15 mouse cellular contexts compared by ENCODE assay signal in genomic region chr7:44662168-44662567, GRCm38 (mm10). TPM values are rescaled to one million over a fixed set of nuclear protein-coding genes. Genes with fewer than 3 reads are reported as not detected.
A peak's percentile ranks its signal among the peaks of the same experiment; 100 is the strongest.
DNase-seq lines count a peak whose midpoint lies in the region; ATAC-seq and TF ChIP-seq lines count a peak whose summit lies in the region.
"Had no signal": no experiment of that assay in that cellular context is flagged by ENCODE, and none has a peak within 500 bp of the region (broad histone marks: within the 10 kb centered on the region; RNA-seq: fewer than 3 reads in every experiment).

No protein-coding gene starts in this region.

- no peak overlapping the region for H3K4me3 ChIP-seq in ES-E14 (ENCODE audit: insufficient read depth in 1 of 2, low read depth in 1 of 2, low read length in 2 of 2, poor library complexity in 1 of 2, severe bottlenecking in 1 of 2)
- H3K4me3 ChIP-seq in intestine, embryonic 14.5 days (ENCODE audit: low read depth, low read length), result no peak overlapping the region
- H3K4me3 ChIP-seq: left cerebral cortex, adult 2 months had no signal

- H3K4me2 ChIP-seq in intestine, embryonic 14.5 days (ENCODE audit: low read length), result no peak overlapping the region
- H3K4me2 ChIP-seq: hindbrain, embryonic 14.5 days had no signal

- in situ Hi-C loops in ES-E14 (cut with MboI; ENCODE audit: low sequenced_read_pairs in 2 of 2, unreplicated experiment in 2 of 2), result no loop called here

- no peaks in the 10 kb centered on the region for H3K9me3 ChIP-seq in ES-E14 (ENCODE audit: control insufficient read depth, insufficient read depth, low read depth, low read length)
- H3K9me3 ChIP-seq in intestine, embryonic 14.5 days (ENCODE audit: control insufficient read depth, low read length), result no peaks in the 10 kb centered on the region; the same call in 1 of the 2 replicates

- peaks cover 0 to 10% of the 10 kb centered on the region in 2 experiments; a peak in 1 of 4 replicates for H3K4me1 ChIP-seq in ES-E14 (ENCODE audit: control insufficient read depth in 2 of 2, insufficient read depth in 2 of 2, low read length in 2 of 2, poor library complexity in 1 of 2)
- no peaks in the 10 kb centered on the region for H3K4me1 ChIP-seq in intestine, embryonic 14.5 days (replicated peaks; ENCODE audit: control insufficient read depth, insufficient read depth, low read length)

- H3K27ac ChIP-seq in ES-E14 (ENCODE audit: insufficient read depth, low read depth, low read length, poor library complexity, severe bottlenecking), result peak overlapping the region; percentile 61; the same call in 1 of the 2 replicates
- H3K27ac ChIP-seq in intestine, embryonic 14.5 days (ENCODE audit: low read depth), result peak overlapping the region; percentile 27; the same call in 1 of the 2 replicates
- H3K27ac ChIP-seq: hindbrain, embryonic 14.5 days; left cerebral cortex, adult 2 months had no signal

- ATAC-seq in intestine, embryonic 14.5 days (replicated peaks; ENCODE audit: low FRiP score, low TSS enrichment, low read depth), result peak; percentile 89
- ATAC-seq in megakaryocyte-erythroid progenitor cell, adult 5-6 weeks (replicated peaks; ENCODE audit: low FRiP score, low TSS enrichment, poor library complexity, severe bottlenecking), result no peak
- ATAC-seq: liver, postnatal 0 days had no signal

- no peaks in the 10 kb centered on the region for H3K27me3 ChIP-seq in intestine, embryonic 14.5 days (replicated peaks; ENCODE audit: control insufficient read depth, insufficient read depth, low read length)

- H3K36me3 ChIP-seq in ES-E14 (ENCODE audit: control insufficient read depth, insufficient read depth, low read length, poor library complexity, severe bottlenecking), result no peaks in the 10 kb centered on the region
- H3K36me3 ChIP-seq in intestine, embryonic 14.5 days (ENCODE audit: control insufficient read depth, insufficient read depth, low read length), result no peaks in the 10 kb centered on the region

- no peak overlapping the region for H3K9ac ChIP-seq in ES-E14 (ENCODE audit: insufficient read depth, low read depth, low read length, poor library complexity, severe bottlenecking)
- no peak overlapping the region for H3K9ac ChIP-seq in intestine, embryonic 14.5 days (ENCODE audit: low read length)
- H3K9ac ChIP-seq: hindbrain, embryonic 14.5 days; liver, postnatal 0 days had no signal

- DNase-seq in ES-E14 (ENCODE audit: low read depth, low spot score), result no peak
- peak; percentile 72 for DNase-seq in intestine, embryonic 14.5 days (ENCODE audit: low spot score)
- DNase-seq in kidney, postnatal 14 days, result peak; percentile 76
- peak; percentile 91 for DNase-seq in lung, postnatal 25 days (ENCODE audit: low spot score)
- DNase-seq in left cerebral cortex, adult 9 months (ENCODE audit: low spot score in 2 of 2), result no peak
- DNase-seq in right cerebral cortex, adult 2 months (ENCODE audit: low spot score in 2 of 2), result no peak
- DNase-seq in adrenal gland, postnatal 36 days, result no peak
- DNase-seq: liver, postnatal 0 days had no signal

- 5% methylated on average over 7 of the region's 8 CpGs for WGBS in intestine, embryonic 14.5 days

TF ChIP-seq in ES-E14, 5 proteins besides CTCF, POLR2A, EP300 and RAD21:
- TF ChIP-seq CHD2 (IDR thresholded peaks at IDR 0.05; ENCODE audit: low read depth, low read length) (no peak), ZNF384 (IDR thresholded peaks at IDR 0.05; ENCODE audit: low read depth, low read length) (no peak)

RNA-seq across cellular contexts. Expression of gene Myh14, which starts 8.5 kb away (rescaled TPM):
- 7.0 and 9.8 TPM in 2 replicates for total RNA-seq in ES-E14 (2012; rRNA removed)
- 26.7 and 33.4 TPM in 2 replicates for polyA plus RNA-seq in intestine, embryonic 14.5 days (2014; fragmentation: Nextera tagmentation; extraction: Ambion mirVana)
- not detected in 2 replicates for total RNA-seq in megakaryocyte-erythroid progenitor cell, adult 5-6 weeks (2014; fragmentation: Nextera tagmentation)
- not detected in 2 replicates for total RNA-seq in megakaryocyte-erythroid progenitor cell, adult 5-6 weeks (2017)
- 1 to 10 TPM; 3.0 to 4.9 TPM for total RNA-seq in adrenal gland, postnatal 36 days (2021)
- total RNA-seq: monocyte, adult 5-6 weeks had no signal

RNA-seq across cellular contexts. Expression of gene Izumo2, which starts 46.4 kb away (rescaled TPM):
- total RNA-seq in ES-E14 (2012; rRNA removed), result 0.40 and 0.79 TPM in 2 replicates
- polyA plus RNA-seq in intestine, embryonic 14.5 days (2014; fragmentation: Nextera tagmentation; extraction: Ambion mirVana), result not detected in 2 replicates
- total RNA-seq in megakaryocyte-erythroid progenitor cell, adult 5-6 weeks (2014; fragmentation: Nextera tagmentation), result not detected in 2 replicates
- total RNA-seq in megakaryocyte-erythroid progenitor cell, adult 5-6 weeks (2017), result not detected in 2 replicates
- total RNA-seq in adrenal gland, postnatal 36 days (2021), result not detected
- total RNA-seq: heart, adult 8-10 months; left cerebral cortex, adult 2 months; monocyte, adult 5-6 weeks had no signal
- polyA plus RNA-seq: brain, embryonic 14.5 days; cortical plate, adult 2 months; hindbrain, embryonic 14.5 days; liver, postnatal 0 days had no signal

Comparison
In these comparisons a context has a peak if more than half of its experiments do, and no peak if none do; other contexts are left out.
1. DNase-seq: peak in intestine, embryonic 14.5 days (single experiment), kidney, postnatal 14 days (single experiment) and lung, postnatal 25 days (single experiment); none in ES-E14 (single experiment), left cerebral cortex, adult 9 months (0 of 2), right cerebral cortex, adult 2 months (0 of 2) and adrenal gland, postnatal 36 days (0 of 2).